In the genomic region with DNA sequence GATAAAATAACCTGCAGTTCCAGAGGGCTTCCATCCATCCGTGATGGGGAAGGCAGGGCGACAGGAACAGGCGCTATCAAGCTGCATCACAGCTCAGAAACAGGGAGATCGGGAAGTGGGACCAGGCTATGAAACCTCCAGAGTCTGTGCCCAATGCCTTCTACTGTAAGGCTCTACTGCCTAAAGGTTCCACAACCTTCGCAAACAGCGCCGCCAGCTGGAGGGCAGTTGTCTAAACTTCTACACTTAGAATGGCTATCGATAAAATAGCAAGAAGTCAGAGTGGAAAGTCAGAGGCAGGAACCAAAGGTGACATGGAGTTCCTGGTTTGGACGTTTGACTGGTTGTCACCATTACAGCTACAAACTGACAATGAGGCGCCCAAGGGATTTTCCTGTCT, we compare ENCODE assay signal across 8 mouse cellular contexts. TPM values are rescaled to one million over a fixed set of nuclear protein-coding genes. Genes with fewer than 3 reads are reported as not detected.
DNase-seq lines count a peak whose midpoint lies in the region; ATAC-seq and TF ChIP-seq lines count a peak whose summit lies in the region.

No protein-coding gene starts in this region.

- no peak for TF ChIP-seq POLR2A in bone marrow, adult 2 months (IDR thresholded peaks at IDR 0.05; ENCODE audit: borderline replicate concordance, control insufficient read depth, low read depth, low read length)

- H3K4me3 ChIP-seq in bone marrow, adult 2 months (replicated peaks; ENCODE audit: control insufficient read depth, low read depth, low read length) = peak overlapping the region; percentile 78
- H3K4me3 ChIP-seq in heart, embryonic 16.5 days (ENCODE audit: low read length) = peak overlapping the region; percentile 45

- no peaks in the 10 kb centered on the region for H3K27me3 ChIP-seq in heart, embryonic 16.5 days (ENCODE audit: control insufficient read depth, insufficient read depth, low read length)

- peaks cover 4% of the 10 kb centered on the region; the same call in 1 of the 2 replicates for H3K4me1 ChIP-seq in bone marrow, adult 2 months (ENCODE audit: control insufficient read depth, insufficient read depth, low read length)
- peaks cover 14% of the 10 kb centered on the region for H3K4me1 ChIP-seq in heart, embryonic 16.5 days (ENCODE audit: control insufficient read depth, insufficient read depth, low read length)

- TF ChIP-seq CTCF in bone marrow, adult 2 months (IDR thresholded peaks at IDR 0.05; ENCODE audit: control insufficient read depth, insufficient read depth, low read length) = peak; percentile 70

- DNase-seq in ES-CJ7 (ENCODE audit: low read depth, low spot score) = peak; percentile 90
- DNase-seq in large intestine, adult 2 months (ENCODE audit: low read depth, low spot score) = peak; percentile 74
- peak; percentile 64 to 72 for DNase-seq in lung, adult 18-20 months
- peak; percentile 79 for DNase-seq in ovary, postnatal 36 days (ENCODE audit: low spot score)
- DNase-seq in thymus, postnatal 4 days = peak; percentile 94

- WGBS in bone marrow, adult 2 months = 16% methylated on average over 10 of the region's 10 CpGs
- WGBS in heart, embryonic 16.5 days = 27% methylated on average over 10 of the region's 10 CpGs
- WGBS in large intestine, adult 2 months = 18% methylated on average over 10 of the region's 10 CpGs

- peaks cover 10% of the 10 kb centered on the region for H3K36me3 ChIP-seq in heart, embryonic 16.5 days (ENCODE audit: control insufficient read depth, insufficient read depth)

- H3K9ac ChIP-seq in heart, embryonic 16.5 days (ENCODE audit: low read length) = peak overlapping the region; percentile 57

- peak overlapping the region; percentile 51 for H3K4me2 ChIP-seq in heart, embryonic 16.5 days (ENCODE audit: low read depth, low read length)

- no peak overlapping the region for H3K27ac ChIP-seq in bone marrow, adult 2 months (ENCODE audit: control insufficient read depth, insufficient read depth, low read depth, low read length, poor library complexity)
- H3K27ac ChIP-seq in heart, embryonic 16.5 days (ENCODE audit: low read length) = no peak overlapping the region

- no peaks in the 10 kb centered on the region for H3K9me3 ChIP-seq in heart, embryonic 16.5 days (replicated peaks; ENCODE audit: control insufficient read depth, low read length)

- ATAC-seq in erythroblast, adult 5-6 weeks (replicated peaks; ENCODE audit: low FRiP score, poor library complexity, severe bottlenecking) = peak; percentile 58
- peak; percentile 28; the same call in 1 of the 2 replicates for ATAC-seq in heart, embryonic 16.5 days (replicated peaks; ENCODE audit: extremely low read depth, insufficient read depth, low FRiP score)

RNA-seq across cellular contexts. Expression of a gene that starts 1.4 kb away (rescaled TPM):
- polyA plus RNA-seq in bone marrow, adult 2 months (2011; ENCODE audit: insufficient read depth, insufficient read length, low replicate concordance, missing spikeins) = 26.0 and 59.8 TPM in 2 replicates
- total RNA-seq in erythroblast, adult 5-6 weeks (2015; ENCODE audit: low replicate concordance) = 14.6 and 20.8 TPM in 2 replicates
- total RNA-seq in erythroblast, adult 5-6 weeks (2017; ENCODE audit: low replicate concordance) = 31.6 and 35.8 TPM in 2 replicates
- 154 and 168 TPM in 2 replicates for polyA plus RNA-seq in heart, embryonic 16.5 days (2015; fragmentation: Nextera tagmentation; extraction: Ambion mirVana)
- 37.7 and 38.5 TPM in 2 replicates for polyA plus RNA-seq in large intestine, adult 2 months (2012; rRNA removed)

RNA-seq across cellular contexts. Expression of a gene that starts 34.4 kb away (rescaled TPM):
- polyA plus RNA-seq in bone marrow, adult 2 months (2011; ENCODE audit: insufficient read depth, insufficient read length, low replicate concordance, missing spikeins) = not detected in 2 replicates
- 0.19 and 0.63 TPM in 2 replicates for total RNA-seq in erythroblast, adult 5-6 weeks (2015; ENCODE audit: low replicate concordance)
- 0.60 and 2.0 TPM in 2 replicates for total RNA-seq in erythroblast, adult 5-6 weeks (2017; ENCODE audit: low replicate concordance)
- polyA plus RNA-seq in heart, embryonic 16.5 days (2015; fragmentation: Nextera tagmentation; extraction: Ambion mirVana) = 5.6 and 6.3 TPM in 2 replicates
- 2.7 and 2.8 TPM in 2 replicates for polyA plus RNA-seq in large intestine, adult 2 months (2012; rRNA removed)

RNA-seq across cellular contexts. Expression of a gene that starts 49.5 kb away (rescaled TPM):
- 29.1 and 47.2 TPM in 2 replicates for polyA plus RNA-seq in bone marrow, adult 2 months (2011; ENCODE audit: insufficient read depth, insufficient read length, low replicate concordance, missing spikeins)
- total RNA-seq in erythroblast, adult 5-6 weeks (2015; ENCODE audit: low replicate concordance) = 24.2 and 26.3 TPM in 2 replicates
- 33.3 and 36.5 TPM in 2 replicates for total RNA-seq in erythroblast, adult 5-6 weeks (2017; ENCODE audit: low replicate concordance)
- 41.5 and 47.5 TPM in 2 replicates for polyA plus RNA-seq in heart, embryonic 16.5 days (2015; fragmentation: Nextera tagmentation; extraction: Ambion mirVana)
- polyA plus RNA-seq in large intestine, adult 2 months (2012; rRNA removed) = 4.3 and 7.6 TPM in 2 replicates

RNA-seq across cellular contexts. Expression of a gene that starts 49.5 kb away (rescaled TPM):
- 49.8 and 63.0 TPM in 2 replicates for polyA plus RNA-seq in bone marrow, adult 2 months (2011; ENCODE audit: insufficient read depth, insufficient read length, low replicate concordance, missing spikeins)
- 38.2 and 38.4 TPM in 2 replicates for total RNA-seq in erythroblast, adult 5-6 weeks (2015; ENCODE audit: low replicate concordance)
- 35.4 and 40.5 TPM in 2 replicates for total RNA-seq in erythroblast, adult 5-6 weeks (2017; ENCODE audit: low replicate concordance)
- 138 and 139 TPM in 2 replicates for polyA plus RNA-seq in heart, embryonic 16.5 days (2015; fragmentation: Nextera tagmentation; extraction: Ambion mirVana)
- 29.5 and 31.2 TPM in 2 replicates for polyA plus RNA-seq in large intestine, adult 2 months (2012; rRNA removed)
